Mouse (Mus musculus) E14TG2a.4 (cell line): ENCODE results near the gene Selenoh.

ENCODE experiments used
- CTCF ChIP-seq: conservative IDR thresholded peaks from 2 replicates; pipeline ENCODE4 v1.5.1; 2014; ENCODE audit warnings: low read length
- NANOG ChIP-seq: IDR thresholded peaks from 2 replicates; pipeline ENCODE4 v1.6.1; 2014; ENCODE audit warnings: borderline replicate concordance, low read length, mixed read lengths

DNA sequence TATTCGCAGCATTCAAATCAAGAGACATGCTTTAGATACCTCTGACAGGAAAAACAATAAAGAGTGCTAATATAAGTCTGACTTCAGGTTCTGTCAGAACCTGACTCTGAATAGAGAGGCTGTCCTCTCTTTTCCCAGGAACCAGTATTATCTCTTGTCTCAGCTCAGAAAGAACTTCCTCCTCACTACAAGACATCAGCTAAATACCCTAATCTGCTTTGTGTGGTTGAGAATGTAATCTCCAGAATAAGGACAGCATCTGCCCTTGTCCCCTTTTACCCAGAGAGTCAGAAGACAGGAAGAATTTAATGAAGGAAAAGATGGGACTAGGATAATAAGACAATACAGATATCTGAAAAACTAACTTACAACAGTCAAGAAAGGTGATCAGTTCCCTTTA lies 32.9 kb upstream of the Selenoh start:
- TF ChIP-seq CTCF = no peak
- no peak for TF ChIP-seq NANOG
